Mouse (Mus musculus) kidney, adult 2 months (tissue): Measurements from ENCODE around the gene Mtcl1. TPM values are rescaled to one million over a fixed set of nuclear protein-coding genes. Genes with fewer than 3 reads are reported as not detected.

Experiments used
- DNase-seq: peaks from one replicate; pipeline ENCODE4 v3.0.0; 2021
- H3K27ac ChIP-seq: fragments of 200-500 bp; 2 replicates; pipeline ENCODE4 v1.5.1; 2012; ENCODE audit warnings: low read depth, low read length, control low read depth, inconsistent platforms; ENCODE audit not compliant: insufficient read depth
- H3K27me3 ChIP-seq: fragments of 200-500 bp; replicated peaks from 2 replicates; pipeline ENCODE4 v1.6.1; 2012; ENCODE audit warnings: mild to moderate bottlenecking, moderate library complexity, low read length, inconsistent platforms; ENCODE audit not compliant: control insufficient read depth, insufficient read depth
- H3K36me3 ChIP-seq: fragments of 200-500 bp; 2 replicates; pipeline ENCODE4 v1.6.1; 2012; ENCODE audit warnings: mild to moderate bottlenecking, moderate library complexity, low read length, inconsistent platforms; ENCODE audit not compliant: control insufficient read depth, insufficient read depth
- H3K4me1 ChIP-seq: fragments of 200-500 bp; 2 replicates; pipeline ENCODE4 v1.6.1; 2011; ENCODE audit warnings: low read length; ENCODE audit not compliant: control insufficient read depth, insufficient read depth
- H3K4me3 ChIP-seq: fragments of 200-500 bp; 2 replicates; pipeline ENCODE4 v1.5.1; 2011; ENCODE audit warnings: mild to moderate bottlenecking, low read depth, low read length, control low read depth; ENCODE audit not compliant: insufficient read depth
- CTCF ChIP-seq: fragments of 200-500 bp; conservative IDR thresholded peaks from 2 replicates; pipeline ENCODE4 v1.5.1; 2011; ENCODE audit warnings: low read depth, mild to moderate bottlenecking, control low read depth, low read length, moderate library complexity, mixed read lengths; ENCODE audit not compliant: insufficient read depth, insufficient read length
- POLR2A ChIP-seq: fragments of 200-500 bp; IDR thresholded peaks from one replicate; pipeline ENCODE4 v1.6.1; 2011; ENCODE audit warnings: low read depth, low read length, control low read depth
- WGBS: fragments of 180-500 bp; shearing (Covaris S2); methylation state at CpG from one replicate; pipeline ENCODE4 v1.1.7; 2018; 5-methylcytosine and 5-hydroxymethylcytosine counted together
- polyA plus RNA-seq: library from polyadenylated mRNA; depleted of rRNA; stranded (reverse); fragments of >200 nt; gene quantifications from 2 replicates; pipeline ENCODE4 v1.2.3, GENCODE M21; 2012

Mtcl1 gene
- polyA plus RNA-seq, 1 experiment = 3.5 TPM

DNA sequence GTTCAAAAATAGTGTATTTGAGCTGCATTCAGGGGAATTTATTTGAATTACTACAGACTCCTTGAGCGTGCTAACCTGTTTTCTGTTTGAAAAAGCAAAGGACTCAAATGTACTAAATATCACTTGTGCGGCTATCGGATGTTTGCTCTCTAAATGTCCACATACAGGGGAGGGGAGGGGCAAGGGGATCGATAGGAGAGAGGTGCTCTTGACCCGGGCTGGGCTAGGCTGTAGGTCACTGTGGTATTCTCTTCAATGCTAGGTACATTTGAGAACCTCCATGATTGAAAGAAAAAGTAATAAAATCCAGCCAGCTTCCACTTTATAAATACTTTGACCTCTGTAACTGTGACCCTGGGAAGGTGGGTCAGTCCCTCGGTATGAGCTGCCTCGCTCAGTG, 33.1 kb downstream of the Mtcl1 start:
- peak overlapping the region; percentile 23 for H3K4me3 ChIP-seq
- H3K4me1 ChIP-seq = no peaks in the 10 kb centered on the region
- no peak for DNase-seq
- TF ChIP-seq POLR2A = no peak
- TF ChIP-seq CTCF = no peak
- H3K27me3 ChIP-seq = no peaks in the 10 kb centered on the region
- no peak overlapping the region for H3K27ac ChIP-seq
- WGBS = 46% methylated on average over 7 of the region's 7 CpGs
- H3K36me3 ChIP-seq = no peaks in the 10 kb centered on the region

GRCm38 (mm10) chr17:66414331-66414730, 35.2 kb downstream of the Mtcl1 start:
- TF ChIP-seq POLR2A (no peak), CTCF (no peak)
- no peaks in the 10 kb centered on the region for H3K36me3 ChIP-seq
- no peaks in the 10 kb centered on the region for H3K4me1 ChIP-seq
- 84% methylated on average over 1 of the region's 1 CpGs for WGBS
- H3K27ac ChIP-seq = no peak overlapping the region
- no peaks in the 10 kb centered on the region for H3K27me3 ChIP-seq
- no peak overlapping the region for H3K4me3 ChIP-seq
- no peak for DNase-seq

- H3K4me1 ChIP-seq = no peaks in the 10 kb centered on the region
- 73% methylated on average over 12 of the region's 12 CpGs for WGBS
- DNase-seq = no peak
- no peaks in the 10 kb centered on the region for H3K27me3 ChIP-seq
- no peaks in the 10 kb centered on the region for H3K36me3 ChIP-seq
- TF ChIP-seq CTCF (no peak), POLR2A (no peak)
- H3K4me3 ChIP-seq = no peak overlapping the region
- H3K27ac ChIP-seq = no peak overlapping the region
Observed at GRCm38 (mm10) chr17:66412155-66412970, 37.2 kb downstream of the Mtcl1 start.

DNA sequence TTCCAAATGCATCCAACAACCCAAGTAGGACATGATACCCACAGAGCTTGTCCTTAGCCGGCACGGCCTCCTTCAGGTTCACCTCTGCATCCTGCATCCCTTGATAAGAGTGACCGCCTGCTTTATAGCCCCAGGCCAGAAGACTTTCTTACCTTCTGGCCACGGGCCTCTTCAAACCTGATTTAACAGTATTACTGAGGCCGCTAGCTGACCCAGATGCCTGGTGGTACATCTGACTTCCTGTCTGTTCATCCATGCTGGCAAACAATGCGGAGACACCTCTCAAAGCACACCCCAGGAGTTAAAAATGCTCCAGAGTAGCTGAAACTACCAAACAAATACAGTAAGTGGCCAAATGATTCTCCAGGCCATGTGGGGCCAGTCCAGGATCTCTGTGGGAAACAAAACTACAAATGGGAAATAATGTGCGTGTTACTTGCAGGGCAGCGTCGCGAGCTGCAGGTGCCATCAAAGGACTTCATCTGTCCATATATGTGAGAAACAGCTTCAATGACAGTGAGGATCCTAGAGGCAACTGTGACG, 38.6 kb downstream of the Mtcl1 start:
- DNase-seq = no peak
- Histone ChIP-seq H3K27me3 (no peaks in the 10 kb centered on the region), H3K36me3 (no peaks in the 10 kb centered on the region), H3K4me3 (no peak overlapping the region), H3K27ac (no peak overlapping the region), H3K4me1 (no peaks in the 10 kb centered on the region)
- TF ChIP-seq CTCF (no peak), POLR2A (no peak)
- WGBS = 92% methylated on average over 11 of the region's 11 CpGs

DNA sequence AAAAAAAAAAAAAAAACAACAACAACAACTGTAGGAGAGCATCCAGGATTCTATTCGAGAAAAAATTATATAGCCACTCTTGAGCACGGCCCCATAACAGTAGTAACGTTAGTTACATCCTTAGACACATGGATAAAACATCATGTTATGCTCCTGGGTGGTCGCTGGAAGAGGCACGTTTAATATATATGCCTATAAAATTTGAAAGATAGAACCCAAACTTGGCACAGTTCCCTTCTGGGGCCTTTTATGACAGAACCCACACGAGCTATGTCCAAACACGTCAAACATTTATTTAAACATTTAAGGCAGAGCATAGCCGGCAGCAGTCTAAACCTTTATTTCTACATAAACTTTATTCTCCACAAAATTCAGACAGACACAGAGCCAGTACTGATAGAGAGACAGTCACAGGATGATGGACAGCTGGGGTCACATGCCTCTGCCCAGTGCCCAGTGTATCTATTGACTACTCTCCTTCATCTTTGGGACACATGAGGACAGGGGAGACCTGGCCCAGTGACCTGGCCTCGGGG, 40.4 kb downstream of the Mtcl1 start:
- H3K27ac ChIP-seq = no peak overlapping the region
- H3K4me1 ChIP-seq = no peaks in the 10 kb centered on the region

DNA sequence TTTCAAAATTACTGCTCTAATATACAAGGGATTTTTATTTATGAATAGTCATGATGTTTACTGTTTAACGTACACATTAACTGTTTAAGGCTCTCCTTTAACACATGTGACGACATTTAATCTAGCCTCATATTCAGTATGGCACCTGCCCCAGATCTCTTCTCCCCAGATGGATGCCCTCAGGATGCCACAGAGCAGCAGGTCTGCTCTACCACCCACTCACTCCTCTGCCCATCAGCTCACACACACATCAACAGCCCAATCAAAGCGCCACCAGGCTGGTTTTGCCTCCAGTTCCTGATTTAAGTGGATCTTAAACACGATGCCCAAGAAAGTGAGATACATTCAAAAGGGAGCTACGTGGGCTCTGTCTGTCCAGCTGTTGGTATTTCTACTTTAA, 41.1 kb downstream of the Mtcl1 start:
- TF ChIP-seq CTCF (no peak), POLR2A (no peak)
- no peak for DNase-seq
- Histone ChIP-seq H3K27ac (no peak overlapping the region), H3K27me3 (no peaks in the 10 kb centered on the region), H3K4me3 (no peak overlapping the region), H3K36me3 (no peaks in the 10 kb centered on the region), H3K4me1 (no peaks in the 10 kb centered on the region)
- 97% methylated on average over 5 of the region's 5 CpGs for WGBS

More for the DNA sequence above, 40.4 kb downstream of the Mtcl1 start:
- no peak for DNase-seq
- Histone ChIP-seq H3K27me3 (no peaks in the 10 kb centered on the region), H3K4me3 (no peak overlapping the region), H3K36me3 (no peaks in the 10 kb centered on the region)
- TF ChIP-seq CTCF = no peak
- TF ChIP-seq POLR2A = no peak
- WGBS = 76% methylated on average over 9 of the region's 9 CpGs

DNA sequence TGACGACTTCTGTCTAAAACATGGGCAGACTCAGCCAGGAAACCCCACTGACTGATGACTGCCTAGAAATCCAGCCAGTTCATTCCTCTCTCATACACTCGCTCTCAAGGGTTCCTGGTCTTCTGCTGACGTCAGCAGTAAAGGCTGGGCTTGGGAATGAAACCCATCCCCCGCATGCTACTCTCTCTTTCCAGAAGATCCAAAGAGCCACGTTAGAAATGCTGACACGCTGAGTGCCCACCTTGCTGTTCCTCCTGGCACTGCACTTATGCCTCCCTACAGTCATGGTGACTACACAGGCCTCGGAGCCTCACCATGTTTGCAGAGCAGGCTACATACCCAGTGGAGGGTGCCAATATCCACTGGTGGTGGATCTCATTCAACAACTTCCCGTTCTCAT, 41.7 kb downstream of the Mtcl1 start:
- H3K27me3 ChIP-seq = no peaks in the 10 kb centered on the region
- no peak overlapping the region for H3K27ac ChIP-seq
- TF ChIP-seq CTCF = no peak
- TF ChIP-seq POLR2A = no peak
- no peaks in the 10 kb centered on the region for H3K4me1 ChIP-seq
- H3K4me3 ChIP-seq = no peak overlapping the region
- DNase-seq = no peak
- 65% methylated on average over 8 of the region's 8 CpGs for WGBS
- H3K36me3 ChIP-seq = no peaks in the 10 kb centered on the region
